Mouse (Mus musculus) cortical plate, adult 2 months (tissue): ENCODE results near the gene Rnf166.

Experiments
- CTCF ChIP-seq: fragments of 200-500 bp; IDR thresholded peaks from 2 replicates; pipeline ENCODE4 v1.5.1; 2011; ENCODE audit warnings: mild to moderate bottlenecking, control low read depth, low read length; ENCODE audit not compliant: insufficient read depth; ENCODE audit errors: extremely low read depth
- POLR2A ChIP-seq: fragments of 200-500 bp; IDR thresholded peaks from 2 replicates; pipeline ENCODE4 v1.6.1; 2011; ENCODE audit warnings: mild to moderate bottlenecking, low read length, control low read depth; ENCODE audit not compliant: insufficient read depth; ENCODE audit errors: extremely low read depth

DNA sequence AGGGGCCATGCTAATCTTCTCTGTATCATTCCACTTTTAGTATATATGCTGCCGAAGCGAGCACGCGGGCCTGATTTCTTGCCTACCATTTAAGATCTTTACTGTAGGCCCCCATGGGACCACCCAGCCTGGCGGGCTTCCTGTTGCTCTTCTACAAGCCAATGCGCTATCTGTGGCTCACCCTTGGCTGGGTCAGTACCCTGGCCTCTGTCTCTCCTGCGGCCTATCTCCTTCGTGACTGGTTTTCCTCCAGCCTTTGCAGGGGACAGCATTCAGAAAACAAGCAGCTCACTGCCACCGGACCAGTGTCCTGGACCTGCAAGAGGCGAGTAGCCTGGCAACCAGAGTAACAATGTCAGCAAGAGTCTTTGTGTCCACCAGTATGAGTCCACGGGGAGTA lies 44.7 kb upstream of the Rnf166 start:
- TF ChIP-seq CTCF (no peak), POLR2A (no peak)
